Mouse (Mus musculus) ES-E14 (cell line): ENCODE measurements around the gene Tm2d1.

ENCODE experiments used
- ZC3H11A ChIP-seq: IDR thresholded peaks from 2 replicates; pipeline ENCODE4 v1.6.1; 2012; ENCODE audit warnings: low read depth, mild to moderate bottlenecking, inconsistent platforms, low read length, borderline replicate concordance
- ZNF384 ChIP-seq: IDR thresholded peaks from 2 replicates; pipeline ENCODE4 v1.6.1; 2012; ENCODE audit warnings: low read depth, low read length, inconsistent platforms

- TF ChIP-seq ZC3H11A = no peak
- no peak for TF ChIP-seq ZNF384
These were observed 17.9 kb upstream of the Tm2d1 start for GRCm38 (mm10) chr4:98400926-98401583.
